Mouse (Mus musculus) embryo, embryonic 11.5 days (tissue): Measurements from ENCODE around the gene Apoc1.

Experiments
- DNase-seq: peaks from one replicate; pipeline ENCODE4 v3.0.0-alpha.2; 2012; ENCODE audit warnings: low read depth, low spot score

Apoc1 gene

GRCm38 (mm10) chr7:19691873-19692865 lies at the start of gene Apoc1:
Gene Apoc1 (minus strand): TSS chr7:19692660.
- DNase-seq: no peak

- DNase-seq: no peak
Observed at GRCm38 (mm10) chr7:19741329-19742031, 49.0 kb upstream of the Apoc1 start.

GRCm38 (mm10) chr7:19740269-19740668 lies 47.8 kb upstream of the Apoc1 start:
- DNase-seq: no peak

DNA sequence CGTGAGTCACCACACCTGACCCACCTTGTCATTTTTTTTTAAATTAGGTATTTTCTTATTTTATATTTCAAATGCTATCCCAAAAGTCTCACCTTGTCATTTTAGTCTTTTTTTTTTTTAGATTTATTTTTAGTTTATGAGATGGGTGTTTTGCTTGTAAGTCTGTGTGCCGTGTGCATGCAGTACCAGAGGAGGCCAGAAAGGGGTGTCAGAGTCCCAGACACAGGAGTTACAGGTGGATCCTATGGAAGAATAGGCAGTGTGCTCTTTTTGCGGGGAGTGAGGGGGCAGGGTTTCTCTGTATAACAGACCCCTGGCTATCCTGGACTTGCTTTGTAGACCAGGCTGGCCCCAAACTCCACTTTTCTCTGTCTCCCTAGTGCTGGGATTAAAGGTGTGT lies 46.3 kb upstream of the Apoc1 start:
- no peak for DNase-seq

DNA sequence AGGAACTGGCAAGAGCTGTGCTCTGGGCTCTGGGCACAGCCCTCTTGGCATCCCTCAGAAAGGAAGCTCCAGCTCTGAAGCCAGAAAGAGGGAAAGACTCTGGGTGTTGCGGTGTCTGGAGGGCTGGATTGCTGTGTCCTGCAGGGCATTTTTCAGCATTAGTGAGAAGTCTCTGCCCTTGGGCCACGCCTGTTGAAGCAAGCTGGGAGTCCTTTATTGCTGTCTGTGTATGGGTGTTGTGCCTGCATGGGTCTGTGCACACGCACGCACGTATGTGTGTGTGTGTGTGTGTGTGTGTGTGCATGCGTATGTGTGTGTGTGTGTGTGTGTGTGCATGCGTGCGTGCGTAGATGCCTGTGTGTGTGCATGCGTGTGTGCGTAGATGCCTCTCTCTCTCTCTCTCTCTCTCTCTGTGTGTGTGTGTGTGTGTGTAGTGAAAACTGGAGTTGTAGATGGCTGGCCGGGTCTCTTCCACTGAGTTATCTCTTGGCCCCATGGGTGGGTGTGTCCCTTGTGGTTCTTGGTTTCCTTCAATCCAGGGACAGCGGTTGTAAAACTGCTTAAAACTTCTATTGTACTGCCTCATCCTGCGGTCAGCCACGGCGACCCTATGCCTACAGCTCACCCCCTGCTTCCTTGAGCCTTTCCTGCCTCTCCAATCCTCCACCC lies 44.1 kb upstream of the Apoc1 start:
- no peak for DNase-seq

GRCm38 (mm10) chr7:19734178-19734666 lies 41.8 kb upstream of the Apoc1 start:
- DNase-seq: no peak

DNA sequence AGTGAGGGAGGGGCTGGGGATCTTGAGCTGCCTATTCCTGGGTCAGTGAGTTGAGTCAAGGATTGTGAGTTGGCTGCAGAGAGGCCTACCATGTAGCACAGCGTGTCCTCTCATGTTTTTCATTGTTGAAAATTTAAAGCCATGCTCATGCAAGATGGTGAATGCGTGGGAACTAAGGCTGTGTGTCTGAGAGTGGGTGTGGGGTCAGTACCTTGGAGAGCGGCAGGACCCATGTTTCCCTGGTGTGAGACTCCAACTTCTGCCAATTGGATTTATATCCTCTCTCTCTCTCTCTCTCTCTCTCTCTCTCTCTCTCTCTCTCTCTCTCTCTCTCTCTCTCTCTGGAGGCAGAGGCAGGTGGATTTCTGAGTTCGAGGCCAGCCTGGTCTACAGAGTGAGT lies 34.1 kb upstream of the Apoc1 start:
- no peak for DNase-seq

GRCm38 (mm10) chr7:19724167-19724566 lies 31.7 kb upstream of the Apoc1 start:
- no peak for DNase-seq

- DNase-seq: no peak
Observed at GRCm38 (mm10) chr7:19722754-19723195, 30.3 kb upstream of the Apoc1 start.

- DNase-seq: no peak
Observed at GRCm38 (mm10) chr7:19719200-19719599, 26.7 kb upstream of the Apoc1 start.

GRCm38 (mm10) chr7:19718297-19718952 lies 26.0 kb upstream of the Apoc1 start:
- DNase-seq: no peak

DNA sequence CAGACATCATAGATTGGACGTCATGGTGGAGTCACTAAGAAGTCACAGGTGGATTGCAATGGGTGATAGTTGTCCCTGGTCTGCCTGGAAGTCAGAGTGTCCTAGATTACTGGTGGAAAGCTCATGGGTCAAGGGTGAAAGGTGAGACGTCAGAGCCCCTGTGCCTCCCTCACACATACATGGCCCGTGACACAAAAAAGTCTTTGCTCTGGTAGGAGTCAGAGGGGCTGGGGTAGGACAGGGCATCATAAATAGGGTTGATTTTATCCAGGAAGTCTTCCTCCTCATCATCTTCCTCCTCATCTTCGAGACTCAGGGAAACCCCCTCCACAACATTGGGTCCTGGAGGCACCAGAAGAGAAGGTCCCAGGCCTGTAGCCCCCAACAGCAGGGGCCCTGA lies 24.9 kb upstream of the Apoc1 start:
- no peak for DNase-seq

DNA sequence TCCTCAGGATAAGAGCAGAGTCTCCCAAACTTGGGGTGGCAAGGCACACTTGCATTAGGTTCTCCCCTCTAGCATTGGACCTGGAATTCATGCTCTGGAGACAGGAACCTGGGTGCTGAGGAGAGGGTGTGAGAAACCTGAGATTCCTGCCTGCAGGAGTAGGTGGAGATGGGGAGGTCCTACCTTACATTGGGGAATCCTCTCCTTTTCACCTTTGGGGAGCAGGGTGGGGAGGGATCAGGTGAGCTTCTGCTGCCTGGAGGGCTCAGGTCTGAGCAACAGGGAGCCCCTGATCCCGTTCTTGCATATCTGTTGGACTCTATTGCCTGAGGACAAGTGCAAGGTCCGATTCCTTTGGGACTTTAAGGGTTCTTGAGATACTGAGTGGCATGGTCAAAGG lies 24.4 kb upstream of the Apoc1 start:
- DNase-seq: no peak

GRCm38 (mm10) chr7:19716055-19716682 lies 23.7 kb upstream of the Apoc1 start:
- DNase-seq: no peak

DNA sequence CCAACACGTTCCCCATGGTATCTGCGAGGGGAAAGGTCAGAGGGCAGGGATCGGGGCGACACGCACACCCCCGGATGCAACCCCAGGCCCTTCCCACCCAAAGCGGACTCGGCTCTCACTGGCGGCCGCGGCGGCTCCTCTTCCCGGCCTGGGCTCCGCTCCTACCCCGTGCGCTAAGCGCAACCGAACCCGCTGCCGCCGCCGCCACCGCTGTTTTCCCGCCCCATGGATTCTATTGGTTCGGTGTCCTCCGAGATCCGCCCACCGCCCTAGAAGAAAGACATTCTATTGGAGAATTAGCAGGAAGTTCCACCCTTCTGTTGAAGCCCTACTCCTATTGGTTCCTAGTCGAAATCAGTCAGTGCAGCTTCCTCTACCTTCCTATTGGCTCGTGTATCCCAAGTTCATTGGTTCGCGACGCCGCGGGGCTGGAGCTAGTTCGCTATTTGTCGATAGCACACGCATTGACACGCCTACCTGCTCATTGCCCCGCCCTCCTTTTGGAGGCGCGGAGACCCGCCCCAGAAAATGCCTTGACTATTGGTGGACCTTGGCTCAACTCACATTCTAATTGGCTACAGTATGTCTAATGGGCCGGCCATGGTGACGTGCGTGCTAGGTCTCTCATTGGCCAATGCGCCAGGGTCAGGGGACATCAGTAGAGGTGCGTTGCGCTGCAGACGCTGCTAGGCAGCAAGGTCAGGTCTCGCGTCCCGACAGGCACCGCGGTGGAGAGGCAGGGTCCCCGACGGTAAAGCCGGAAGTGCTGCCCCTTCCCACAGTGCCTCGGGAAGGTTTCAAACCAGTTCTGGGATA lies 23.0 kb upstream of the Apoc1 start, which contains the start of gene Tomm40:
Tomm40 (minus strand) TSS at position 200 of the 816 bp plus-strand sequence.
- DNase-seq: peak; percentile 99

DNA sequence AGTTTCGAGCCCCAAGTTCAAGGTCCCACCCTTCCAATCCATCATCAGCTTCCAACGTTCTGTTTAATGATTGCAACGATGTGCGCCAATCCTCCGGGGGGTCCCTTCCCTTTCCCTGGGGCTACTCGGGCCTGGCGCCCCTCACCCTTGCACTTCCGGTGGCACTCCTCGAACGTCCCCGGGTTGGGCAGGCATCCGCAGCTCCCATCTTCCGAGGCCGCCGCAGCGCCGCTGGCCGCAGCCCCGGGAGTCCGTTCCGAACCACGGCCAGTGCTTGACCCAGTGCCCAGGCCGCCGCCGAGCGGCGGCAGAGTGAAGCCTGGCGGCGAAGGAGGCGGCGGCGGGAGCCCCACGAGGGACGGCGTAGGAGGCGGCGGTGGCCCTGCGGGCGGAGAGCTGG lies 22.4 kb upstream of the Apoc1 start:
- DNase-seq: no peak

GRCm38 (mm10) chr7:19713598-19713997 lies 21.1 kb upstream of the Apoc1 start:
- no peak for DNase-seq

- no peak for DNase-seq
Observed at GRCm38 (mm10) chr7:19713196-19713595, 20.7 kb upstream of the Apoc1 start.

- no peak for DNase-seq
Observed at GRCm38 (mm10) chr7:19712414-19712813, 20.0 kb upstream of the Apoc1 start.

DNA sequence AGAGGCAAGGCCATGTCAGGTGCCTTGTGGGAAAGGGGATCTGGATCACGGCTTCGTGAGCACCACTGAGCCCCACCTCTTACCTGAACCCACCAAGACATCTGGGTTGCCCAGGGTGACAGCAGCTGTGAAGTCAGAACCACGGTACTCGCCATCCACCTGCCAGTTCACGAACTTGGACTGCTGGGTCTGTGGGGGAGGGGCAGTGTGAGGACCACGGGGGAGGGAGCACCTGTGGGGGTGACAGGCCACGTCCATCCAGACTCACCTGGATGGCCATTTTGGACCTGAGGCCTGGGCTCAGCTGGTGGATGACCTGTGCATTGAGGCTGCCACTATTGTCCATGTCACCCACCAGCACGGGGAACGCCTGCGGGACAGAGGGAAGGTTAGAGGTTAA lies 18.2 kb upstream of the Apoc1 start:
- DNase-seq: no peak
